Mouse (Mus musculus) neutrophil, adult 65 days (primary cell): ENCODE measurements around the gene 1700001J03Rik. TPM values are rescaled to one million over a fixed set of nuclear protein-coding genes. Genes with fewer than 3 reads are reported as not detected.

ENCODE experiments used
- total RNA-seq: library from RNA; stranded (reverse); gene quantifications from 2 replicates; pipeline ENCODE4 v1.2.4, GENCODE M21; 2023

The 1700001J03Rik gene
- total RNA-seq: 0.85 TPM in 1 of 2 replicates, not detected in the other

DNA sequence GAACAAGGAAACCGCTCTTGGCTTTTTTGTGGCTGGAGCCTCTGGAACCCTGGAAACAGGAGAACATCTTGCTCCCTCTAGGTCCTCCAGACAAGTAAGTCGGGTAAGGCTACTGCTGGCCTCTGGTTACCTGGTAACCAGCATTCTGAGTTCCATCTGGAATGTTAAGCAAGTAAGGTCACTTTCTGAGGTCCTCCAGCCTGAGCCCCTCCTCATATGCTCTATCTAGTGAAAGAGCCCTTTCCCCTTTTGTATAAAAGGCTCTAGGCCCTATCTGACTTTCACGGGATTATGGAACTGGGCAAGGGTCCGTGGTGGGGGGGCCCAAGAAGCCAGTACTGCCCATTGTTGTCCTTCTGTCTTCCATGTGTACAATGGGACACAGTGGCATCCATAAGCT, at the start of gene 1700001J03Rik:
1700001J03Rik (minus strand) TSS at position 101 of the 400 bp plus-strand sequence.

DNA sequence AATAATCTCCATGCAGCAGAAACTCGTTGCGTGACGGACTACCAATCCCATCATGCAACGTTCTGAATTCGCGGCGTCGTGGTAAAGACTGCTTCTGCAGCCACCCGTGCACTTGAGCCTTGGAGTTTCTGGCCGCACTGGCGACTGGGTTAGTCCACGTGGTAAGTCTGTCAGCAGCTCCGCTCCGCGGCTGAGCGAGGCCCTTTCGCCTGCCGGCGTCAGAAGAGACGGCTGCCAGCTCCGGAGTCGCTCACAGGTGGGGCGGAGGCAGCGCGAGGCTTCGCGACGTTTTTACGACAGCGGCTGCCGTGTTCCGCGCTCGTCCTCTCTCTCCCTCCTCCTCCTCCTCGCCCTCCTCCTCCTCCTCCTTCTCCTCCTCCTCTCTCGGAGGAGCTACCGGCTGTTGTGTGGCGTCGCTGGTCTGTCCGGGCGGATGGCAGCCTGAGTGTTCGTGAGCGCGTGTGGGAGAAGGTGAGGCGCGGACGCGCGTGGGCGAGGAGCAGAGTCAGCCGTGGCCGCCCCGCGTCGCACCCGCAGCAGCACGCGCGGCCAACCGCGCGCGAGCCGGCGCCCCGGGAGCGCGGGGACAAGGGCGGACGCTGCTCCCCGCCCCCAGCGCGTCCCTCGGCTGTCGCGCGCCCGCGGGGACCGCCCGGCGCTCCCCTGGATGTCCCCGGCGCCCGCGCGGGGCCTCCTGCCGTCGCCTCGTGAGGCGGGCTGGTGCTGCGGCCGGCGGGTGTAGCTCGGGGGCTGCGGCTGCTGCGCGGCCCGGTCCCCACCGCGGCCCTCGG, 46.0 kb upstream of the 1700001J03Rik start, which contains the start of gene Cdk8:
Cdk8 (plus strand) TSS at position 367 of the 791 bp plus-strand sequence.

DNA sequence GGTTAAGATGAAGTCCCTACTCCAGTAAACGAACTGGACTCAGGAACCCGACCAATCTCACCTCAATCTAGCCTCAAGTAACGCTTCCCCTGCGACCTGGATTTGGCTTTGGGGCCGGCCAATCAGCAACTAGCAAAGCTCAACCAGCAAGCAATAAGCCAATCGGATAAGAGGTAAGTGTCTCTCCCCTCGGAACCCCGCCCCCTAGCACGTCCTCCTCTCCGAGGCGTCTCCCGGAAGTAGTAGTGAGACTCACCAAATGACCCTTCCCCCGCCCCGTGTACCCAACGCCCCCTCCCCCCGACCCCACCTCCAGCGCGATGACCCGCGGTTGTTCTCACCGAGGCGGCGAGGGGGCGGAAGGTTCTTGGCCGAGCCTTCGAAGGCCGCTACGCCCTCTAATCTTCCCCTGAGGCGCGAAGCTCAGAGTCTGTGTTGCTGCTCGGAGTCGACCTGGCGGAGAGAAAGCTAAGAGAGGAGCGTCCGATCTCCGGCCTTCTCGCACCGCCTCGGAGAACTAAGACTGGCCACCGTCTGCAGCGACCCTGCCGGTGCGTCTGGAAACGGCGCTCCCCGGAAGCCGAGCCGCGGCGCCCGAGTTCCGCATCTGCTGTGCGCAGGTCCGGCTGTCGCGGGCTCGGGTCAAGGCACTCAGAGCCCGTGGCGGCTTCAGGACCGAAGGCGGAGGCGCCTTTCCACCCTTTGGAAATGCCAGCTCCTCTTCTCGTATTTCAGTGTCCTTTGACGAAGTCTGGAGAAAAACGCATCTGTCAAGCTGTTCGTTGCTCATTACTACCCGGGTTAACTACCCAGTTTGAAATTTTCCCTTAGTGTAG, 36.0 kb upstream of the 1700001J03Rik start, which contains the start of gene Rnf6:
Rnf6 (minus strand) TSS at position 677 of the 836 bp plus-strand sequence.

DNA sequence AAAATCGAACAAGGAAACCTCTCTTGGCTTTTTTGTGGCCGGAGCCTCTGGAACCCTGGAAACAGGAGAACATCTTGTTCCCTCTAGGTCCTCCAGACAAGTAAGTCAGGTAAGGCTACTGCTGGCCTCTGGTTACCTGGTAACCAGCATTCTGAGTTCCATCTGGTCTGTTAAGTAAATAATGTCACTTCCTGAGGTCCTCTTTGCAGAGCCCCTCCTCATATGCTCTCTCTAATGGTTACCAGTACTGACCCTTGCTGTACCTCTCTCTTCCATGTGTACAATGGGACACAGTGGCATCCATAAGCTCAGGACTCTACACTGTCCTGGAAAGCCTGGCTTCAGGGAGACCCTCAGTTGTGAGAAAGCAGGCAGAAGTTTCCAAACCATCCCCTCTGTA, 14.5 kb downstream of the 1700001J03Rik start, which contains the start of gene Gm6309:
Gm6309 (minus strand) TSS at position 101 of the 400 bp plus-strand sequence.

DNA sequence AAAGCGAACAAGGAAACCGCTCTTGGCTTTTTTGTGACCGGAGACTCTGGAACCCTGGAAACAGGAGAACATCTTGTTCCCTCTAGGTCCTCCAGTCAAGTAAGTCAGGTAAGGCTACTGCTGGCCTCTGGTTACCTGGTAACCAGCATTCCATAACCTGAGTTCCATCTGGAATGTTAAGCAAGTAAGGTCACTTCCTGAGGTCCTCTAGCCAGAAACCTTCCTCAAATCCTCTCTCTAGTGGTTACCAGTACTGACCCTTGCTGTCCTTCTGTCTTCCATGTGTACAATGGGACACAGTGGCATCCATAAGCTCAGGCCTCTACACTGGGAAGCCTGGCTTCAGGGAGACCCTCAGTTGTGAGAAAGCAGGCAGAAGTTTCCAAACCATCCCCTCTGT, 24.7 kb downstream of the 1700001J03Rik start, which contains the start of gene Gm5565:
Gm5565 (minus strand) TSS at position 101 of the 400 bp plus-strand sequence.

Other genes starting within 250 kb of the 1700001J03Rik start
- gene Cyp3a25, start 175.7 kb downstream of the 1700001J03Rik start, total RNA-seq: not detected in 2 replicates
- gene Cyp3a59, start 106.0 kb downstream of the 1700001J03Rik start, total RNA-seq: not detected in 2 replicates
- not detected in 2 replicates for gene Gm5565, start 24.8 kb downstream of the 1700001J03Rik start, total RNA-seq
- gene Gm6309, start 14.6 kb downstream of the 1700001J03Rik start, total RNA-seq: not detected in 2 replicates
- 43.9 and 50.9 TPM in 2 replicates for gene Rnf6, start 36.3 kb upstream of the 1700001J03Rik start, total RNA-seq
- gene Cdk8, start 45.9 kb upstream of the 1700001J03Rik start, total RNA-seq: 17.3 and 23.2 TPM in 2 replicates
- gene Wasf3, start 199.7 kb upstream of the 1700001J03Rik start, total RNA-seq: not detected in 2 replicates